Mouse (Mus musculus) left cerebral cortex, adult 8-10 months (tissue): ENCODE measurements at regions not wholly inside any gene's neighbourhood (a gene's known extent, or its start where the extent isn't known, plus 50 kb on each side); places are given as distances from the start of the nearest gene placed in this dataset.
"Not testable (repeated sequence)": the region's sequence is repeated elsewhere in the genome, so short reads cannot be mapped to it uniquely, and the experiment has no call there.

Experiments used
- DNase-seq, 2 experiments: peaks; one replicate each; pipeline ENCODE4 v3.0.0; 2022; ENCODE audit warnings: low spot score in 2 of 2

- DNase-seq, result no peak
These were observed 240.6 kb downstream of the Ano6 start for GRCm38 (mm10) chr15:96031085-96031780.

- DNase-seq, result no peak
These were observed 244.6 kb downstream of the Ano6 start for GRCm38 (mm10) chr15:96035273-96035672.

- DNase-seq, result no peak
These were observed 241.8 kb upstream of the Arid2 start for GRCm38 (mm10) chr15:96045561-96045960.

GRCm38 (mm10) chr15:96046651-96047050 lies 240.7 kb upstream of the Arid2 start:
- no peak for DNase-seq

- DNase-seq, result no peak
These were observed 236.9 kb upstream of the Arid2 start for GRCm38 (mm10) chr15:96050416-96050815.

GRCm38 (mm10) chr15:96052586-96052985 lies 234.7 kb upstream of the Arid2 start:
- no peak for DNase-seq

- no peak for DNase-seq
These were observed 232.0 kb upstream of the Arid2 start for GRCm38 (mm10) chr15:96055361-96055760.

GRCm38 (mm10) chr15:96055796-96056473 lies 231.4 kb upstream of the Arid2 start:
- no peak for DNase-seq

- no peak for DNase-seq
These were observed 227.7 kb upstream of the Arid2 start for GRCm38 (mm10) chr15:96059623-96060022.

GRCm38 (mm10) chr15:96064499-96065217 lies 222.7 kb upstream of the Arid2 start:
- DNase-seq, result no peak

- DNase-seq, result no peak
These were observed 211.7 kb upstream of the Arid2 start for GRCm38 (mm10) chr15:96075615-96076014.

GRCm38 (mm10) chr15:96077756-96078155 lies 209.6 kb upstream of the Arid2 start:
- no peak for DNase-seq

- DNase-seq, result no peak
These were observed 208.7 kb upstream of the Arid2 start for GRCm38 (mm10) chr15:96078580-96078979.

GRCm38 (mm10) chr15:96089676-96090075 lies 197.6 kb upstream of the Arid2 start:
- no peak for DNase-seq

- DNase-seq, result no peak
These were observed 190.9 kb upstream of the Arid2 start for GRCm38 (mm10) chr15:96096438-96096837.

GRCm38 (mm10) chr15:96098821-96099220 lies 188.5 kb upstream of the Arid2 start:
- no peak for DNase-seq

GRCm38 (mm10) chr15:96099844-96100640 lies 187.3 kb upstream of the Arid2 start:
- DNase-seq, result not testable (repeated sequence)

- no peak for DNase-seq
These were observed 183.6 kb upstream of the Arid2 start for GRCm38 (mm10) chr15:96103737-96104136.

GRCm38 (mm10) chr15:96107503-96107902 lies 179.8 kb upstream of the Arid2 start:
- DNase-seq, result no peak

- DNase-seq, result no peak
These were observed 174.2 kb upstream of the Arid2 start for GRCm38 (mm10) chr15:96113091-96113490.

GRCm38 (mm10) chr15:96114616-96115015 lies 172.7 kb upstream of the Arid2 start:
- DNase-seq, result no peak

- DNase-seq, result peak in 1 of 2 experiments; percentile 21
These were observed 172.1 kb upstream of the Arid2 start for GRCm38 (mm10) chr15:96115196-96115595.
